Mouse (Mus musculus): ENCODE data around the gene Rfx7.
A peak's percentile ranks its signal among the peaks of the same experiment; 100 is the strongest.

Gene Rfx7

GRCm38 (mm10) chr9:72531996-72532380, at the start of gene Rfx7:
Gene Rfx7, plus strand, starts transcription at chr9:72532240.
- DNase-seq (ENCODE audit: extremely low read depth, low read depth) = no peak

GRCm38 (mm10) chr9:72488523-72488922, 43.5 kb upstream of the Rfx7 start:
- peak; percentile 90 for DNase-seq (ENCODE audit: extremely low read depth, low read depth)

- no peak for DNase-seq (ENCODE audit: extremely low read depth, low read depth)
These were observed 42.9 kb upstream of the Rfx7 start for GRCm38 (mm10) chr9:72489131-72489530.

- peak; percentile 71 for DNase-seq (ENCODE audit: extremely low read depth, low read depth)
These were observed 40.4 kb upstream of the Rfx7 start for GRCm38 (mm10) chr9:72491559-72492193.

DNA sequence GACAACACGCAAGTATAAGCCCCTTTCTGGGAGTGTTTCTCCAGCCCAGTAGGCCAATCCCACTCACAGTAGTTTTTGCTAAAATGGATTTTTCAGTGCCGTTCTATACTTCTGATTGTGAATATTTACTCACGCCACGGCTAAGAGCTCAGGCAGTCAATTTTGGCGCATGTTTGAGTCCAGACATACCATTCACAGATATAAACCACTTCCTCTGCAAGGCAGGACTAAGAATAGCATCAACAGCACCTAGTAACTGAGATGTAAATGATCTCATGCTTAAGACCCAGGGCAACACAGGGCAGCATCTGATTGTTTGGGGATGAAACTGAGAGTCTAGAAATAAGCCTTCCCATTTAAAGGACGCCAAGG, 39.9 kb upstream of the Rfx7 start, which contains the start of gene Tex9:
Gene Tex9 (minus strand): TSS at position 19 of the 372 bp plus-strand sequence.
- DNase-seq (ENCODE audit: extremely low read depth, low read depth) = peak; percentile 47

DNA sequence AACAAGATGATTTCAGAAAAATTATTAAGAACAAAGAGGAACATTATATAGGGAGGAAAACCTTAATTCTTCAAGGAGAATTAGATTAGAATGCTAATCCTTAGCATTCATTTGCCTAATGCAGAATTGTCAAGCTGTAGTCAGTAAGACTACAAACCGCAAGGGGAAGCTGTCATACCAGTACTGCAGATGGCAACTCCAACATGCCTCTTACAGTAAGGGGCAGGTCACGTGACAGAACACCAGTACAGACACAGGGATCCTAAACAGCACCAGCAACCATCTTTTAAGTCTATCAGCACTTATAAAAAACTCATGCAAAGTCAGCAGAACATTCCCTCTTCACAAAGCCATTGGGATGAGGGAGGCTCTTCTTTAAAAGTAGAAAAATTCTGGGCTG, 38.6 kb upstream of the Rfx7 start:
- no peak for DNase-seq (ENCODE audit: extremely low read depth, low read depth)

- DNase-seq (ENCODE audit: extremely low read depth, low read depth) = no peak
These were observed 37.9 kb upstream of the Rfx7 start for GRCm38 (mm10) chr9:72493984-72494685.

DNA sequence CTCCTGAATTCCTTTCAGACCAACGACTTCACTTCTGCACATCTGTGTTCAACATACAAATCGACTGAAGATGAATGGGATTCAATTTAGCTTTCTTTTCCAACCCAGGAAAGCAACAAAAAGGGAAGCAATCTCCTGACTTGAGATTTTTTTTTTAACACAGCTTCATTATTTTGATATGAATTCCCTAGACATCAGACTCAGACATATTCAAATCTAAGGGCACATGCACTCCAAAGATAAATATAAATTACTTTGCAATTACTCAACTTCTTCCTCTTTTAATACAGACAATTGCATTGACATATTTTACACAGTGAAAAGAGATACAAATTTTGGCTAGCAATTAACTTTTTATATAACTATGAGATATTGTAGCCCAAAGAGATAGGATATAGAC, 35.3 kb upstream of the Rfx7 start:
- DNase-seq (ENCODE audit: extremely low read depth, low read depth) = peak; percentile 32

- DNase-seq (ENCODE audit: extremely low read depth, low read depth) = no peak
These were observed 34.9 kb upstream of the Rfx7 start for GRCm38 (mm10) chr9:72497171-72497570.

DNA sequence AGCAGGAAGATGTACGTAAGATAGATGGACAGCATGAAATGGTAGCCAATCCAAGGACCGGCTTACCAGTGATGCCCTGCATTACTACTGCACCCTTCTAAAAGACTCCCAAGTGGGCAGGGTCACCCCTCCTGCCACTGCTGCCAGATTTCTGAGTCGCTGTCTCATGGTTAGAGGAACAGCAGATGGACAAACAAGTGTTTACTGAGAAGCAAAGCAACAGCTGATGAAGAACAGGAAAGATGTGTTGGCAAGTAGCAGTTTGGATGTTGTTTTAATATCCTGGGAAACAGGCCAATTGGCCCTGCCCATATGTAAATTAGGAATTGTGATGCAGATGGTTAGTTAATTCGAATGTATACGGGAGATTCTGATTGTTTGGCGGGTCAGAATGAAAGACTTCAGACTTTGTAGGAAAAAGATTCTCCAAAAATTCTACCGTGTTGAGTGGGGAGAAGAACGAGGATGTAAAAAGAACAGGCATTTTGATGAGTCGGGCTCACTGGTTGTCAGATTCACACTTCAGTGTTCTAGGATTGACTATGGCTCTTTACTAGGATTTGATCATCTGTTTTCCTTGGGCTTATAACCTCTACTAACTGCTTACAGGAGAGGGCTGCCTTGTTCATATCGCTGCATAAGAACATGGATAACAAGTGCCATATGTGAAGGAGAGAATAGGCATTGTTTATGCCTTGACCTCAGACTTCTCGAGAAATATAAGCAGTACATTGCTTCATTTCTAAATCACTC, 19.6 kb upstream of the Rfx7 start:
- DNase-seq (ENCODE audit: extremely low read depth, low read depth) = no peak

GRCm38 (mm10) chr9:72515366-72515765, 16.7 kb upstream of the Rfx7 start:
- no peak for DNase-seq (ENCODE audit: extremely low read depth, low read depth)

DNA sequence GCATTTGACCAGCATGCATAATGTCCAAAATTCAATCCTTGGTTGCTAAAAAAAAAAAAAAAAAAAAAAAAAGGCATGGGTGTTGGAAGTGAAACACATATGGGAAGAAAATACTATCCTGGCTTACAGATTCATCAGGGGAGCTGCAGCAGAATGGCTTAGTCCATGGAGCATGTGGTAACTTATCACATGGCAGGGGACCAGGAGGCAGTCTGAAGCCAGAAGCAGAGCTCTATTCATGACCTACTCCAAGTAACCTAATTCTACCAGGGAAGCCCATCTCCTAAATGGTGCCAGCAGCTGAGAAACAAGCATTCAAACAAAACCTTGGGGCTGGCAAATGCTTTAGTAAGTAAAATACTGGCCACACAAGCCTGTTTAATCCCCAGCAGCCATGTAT, 12.8 kb upstream of the Rfx7 start:
- DNase-seq (ENCODE audit: extremely low read depth, low read depth) = no peak

GRCm38 (mm10) chr9:72520849-72521248, 11.2 kb upstream of the Rfx7 start:
- no peak for DNase-seq (ENCODE audit: extremely low read depth, low read depth)

DNA sequence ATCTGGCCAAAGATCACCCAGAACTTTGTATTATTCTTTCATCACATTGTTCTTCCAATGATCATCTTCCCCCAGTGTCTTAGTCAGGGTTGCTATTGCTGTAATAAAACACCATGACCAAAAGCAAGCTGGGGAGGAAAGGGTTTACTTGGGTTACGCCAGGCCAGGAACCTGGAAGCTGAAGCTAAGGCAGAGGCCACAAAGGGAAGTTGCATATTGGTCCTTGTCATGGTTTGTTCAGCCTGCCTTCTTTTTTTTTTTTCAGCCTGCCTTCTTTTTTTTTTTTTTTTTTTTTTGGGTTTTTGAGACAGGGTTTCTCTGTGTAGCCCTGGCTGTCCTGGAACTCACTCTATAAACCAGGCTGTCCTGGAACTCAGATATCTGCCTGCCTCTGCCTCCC, 5.9 kb upstream of the Rfx7 start:
- no peak for DNase-seq (ENCODE audit: extremely low read depth, low read depth)

GRCm38 (mm10) chr9:72530237-72530636, 1.8 kb upstream of the Rfx7 start:
- peak; percentile 93 for DNase-seq (ENCODE audit: extremely low read depth, low read depth)

- no peak for DNase-seq (ENCODE audit: extremely low read depth, low read depth)
These were observed 1.2 kb upstream of the Rfx7 start for GRCm38 (mm10) chr9:72530824-72531223.

- DNase-seq (ENCODE audit: extremely low read depth, low read depth) = peak; percentile 42
These were observed 597 bp upstream of the Rfx7 start for GRCm38 (mm10) chr9:72531291-72531995.

- DNase-seq (ENCODE audit: extremely low read depth, low read depth) = no peak
These were observed 495 bp downstream of the Rfx7 start for GRCm38 (mm10) chr9:72532381-72533088.

DNA sequence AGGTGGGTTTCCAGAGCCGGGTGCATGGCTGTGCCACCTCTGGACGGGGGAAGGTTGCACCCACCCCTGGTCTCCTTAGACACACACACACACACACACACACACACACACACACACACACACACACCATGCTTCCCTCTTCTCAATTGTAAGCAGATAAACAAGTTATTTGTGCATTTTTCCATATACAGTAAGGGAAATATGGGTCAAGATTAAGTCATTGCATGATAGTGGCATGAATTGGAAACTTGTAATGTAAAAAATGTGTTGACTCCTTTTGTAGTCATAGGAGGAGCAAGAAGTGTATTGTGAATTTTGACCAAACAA, 1.0 kb downstream of the Rfx7 start:
- DNase-seq (ENCODE audit: extremely low read depth, low read depth) = no peak

GRCm38 (mm10) chr9:72534985-72535384, 2.9 kb downstream of the Rfx7 start:
- DNase-seq (ENCODE audit: extremely low read depth, low read depth) = no peak

DNA sequence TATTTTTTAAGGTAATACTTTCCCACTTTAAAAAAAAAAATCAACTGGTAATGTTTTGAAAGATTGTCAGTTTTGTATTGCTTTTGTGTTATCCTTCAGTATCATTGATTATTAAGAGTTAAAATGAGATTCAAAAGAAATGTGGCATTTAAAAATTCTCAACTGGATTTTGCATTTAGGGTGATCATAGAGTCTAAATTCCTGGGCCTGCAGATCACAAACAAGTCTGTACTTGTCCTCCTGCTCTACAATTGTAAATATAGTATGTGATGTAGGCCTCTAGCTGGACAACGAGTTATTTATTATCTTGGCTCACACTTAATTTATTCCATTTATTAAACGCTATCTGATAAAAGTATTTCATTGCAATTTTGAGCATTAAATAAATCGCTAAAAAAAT, 3.4 kb downstream of the Rfx7 start:
- no peak for DNase-seq (ENCODE audit: extremely low read depth, low read depth)

Data from MEL-GATA-1-ER (cell line).